Mouse (Mus musculus) thymus, adult 2 months (tissue): ENCODE measurements at regions not wholly inside any gene's neighbourhood (a gene's known extent, or its start where the extent isn't known, plus 50 kb on each side); places are given as distances from the start of the nearest gene placed in this dataset.

Source experiments
- DNase-seq: peaks from one replicate; pipeline ENCODE4 v3.0.0; 2021
- H3K27ac ChIP-seq: fragments of 200-500 bp; 2 replicates; pipeline ENCODE4 v1.5.1; 2012; ENCODE audit warnings: low read length, control low read depth; ENCODE audit not compliant: control insufficient read depth, insufficient read depth
- H3K27me3 ChIP-seq: fragments of 200-500 bp; 2 replicates; pipeline ENCODE4 v1.6.1; 2012; ENCODE audit warnings: mild to moderate bottlenecking, low read length, moderate library complexity, mixed read lengths; ENCODE audit not compliant: control insufficient read depth, insufficient read depth
- H3K36me3 ChIP-seq: fragments of 200-500 bp; 2 replicates; pipeline ENCODE4 v1.6.1; 2012; ENCODE audit warnings: mild to moderate bottlenecking, low read length, moderate library complexity; ENCODE audit not compliant: control insufficient read depth, insufficient read depth
- H3K4me1 ChIP-seq: fragments of 200-500 bp; replicated peaks from 2 replicates; pipeline ENCODE4 v1.6.1; 2012; ENCODE audit warnings: low read length; ENCODE audit not compliant: control insufficient read depth, insufficient read depth
- H3K4me3 ChIP-seq: fragments of 200-500 bp; 2 replicates; pipeline ENCODE4 v1.5.1; 2012; ENCODE audit warnings: mild to moderate bottlenecking, low read length, control low read depth, moderate library complexity; ENCODE audit not compliant: control insufficient read depth, insufficient read depth
- CTCF ChIP-seq: fragments of 200-500 bp; IDR thresholded peaks from 2 replicates; pipeline ENCODE4 v1.5.1; 2012; ENCODE audit warnings: mild to moderate bottlenecking, control low read depth, low read length, moderate library complexity, borderline replicate concordance; ENCODE audit not compliant: control insufficient read depth, poor library complexity, insufficient read depth; ENCODE audit errors: extremely low read depth
- POLR2A ChIP-seq: fragments of 200-500 bp; IDR thresholded peaks from 2 replicates; pipeline ENCODE4 v1.6.1; 2012; ENCODE audit warnings: mild to moderate bottlenecking, low read length, control low read depth, moderate library complexity; ENCODE audit not compliant: control insufficient read depth, poor library complexity, insufficient read depth; ENCODE audit errors: extremely low read depth
- WGBS: fragments of 180-500 bp; shearing (Covaris S2); methylation state at CpG from one replicate; pipeline ENCODE4 v1.1.7; 2018; 5-methylcytosine and 5-hydroxymethylcytosine counted together

DNA sequence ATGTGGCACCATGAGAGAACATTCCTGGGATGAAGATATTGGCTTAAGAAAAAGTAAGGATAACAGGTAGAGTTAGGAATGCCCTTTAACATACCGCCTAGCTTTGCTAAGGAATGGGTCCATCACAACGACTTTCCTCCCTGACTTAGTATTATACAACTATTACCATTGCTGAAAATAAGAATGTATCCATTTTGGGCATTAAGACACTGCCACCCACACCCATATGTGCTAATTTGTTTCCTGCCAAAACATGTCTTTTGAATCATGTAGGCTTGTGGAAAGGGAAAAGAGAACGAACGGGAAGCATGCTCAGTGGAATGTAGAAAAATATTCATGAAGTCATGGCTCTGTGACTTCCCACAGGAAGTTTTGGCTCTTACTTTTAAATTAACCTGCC, 641.7 kb downstream of the Epha4 start:
- Histone ChIP-seq H3K4me3 (no peak overlapping the region), H3K27ac (no peak overlapping the region), H3K27me3 (no peaks in the 10 kb centered on the region), H3K36me3 (no peaks in the 10 kb centered on the region), H3K4me1 (no peaks in the 10 kb centered on the region)
- DNase-seq: no peak
- 93% methylated on average over 4 of the region's 4 CpGs for WGBS
- TF ChIP-seq CTCF (no peak), POLR2A (no peak)

DNA sequence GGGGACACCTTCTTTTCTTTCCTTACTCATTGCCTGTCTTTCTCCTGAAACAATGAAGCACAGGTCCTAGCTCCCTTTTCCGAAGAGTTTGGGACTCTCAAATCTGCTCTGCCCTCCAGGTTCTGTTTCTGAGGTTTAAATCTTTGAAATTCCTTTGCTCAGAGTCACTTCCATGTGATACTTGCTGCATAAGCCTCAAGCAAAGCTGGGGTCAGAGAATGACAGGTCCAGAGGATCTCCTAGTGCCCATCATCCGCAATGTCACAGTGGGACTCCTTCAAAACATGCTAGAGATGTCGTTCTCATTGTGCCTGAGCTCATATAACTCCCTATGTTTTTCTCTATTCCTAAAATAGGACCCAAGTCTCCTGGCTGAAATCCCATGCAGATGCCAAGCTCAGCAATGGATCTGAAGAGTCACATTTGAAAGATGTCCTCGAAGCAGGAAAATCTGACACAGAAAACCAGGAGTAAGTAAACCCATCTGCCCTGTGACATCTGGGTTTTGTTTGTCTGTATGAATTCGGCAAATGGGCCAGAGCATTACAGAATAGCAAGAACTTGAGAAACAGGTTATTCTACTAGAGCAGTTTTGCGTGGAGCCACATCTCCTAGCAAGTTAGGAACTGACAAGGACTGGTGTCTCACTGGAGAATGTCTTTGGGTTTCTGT, 634.6 kb downstream of the Epha4 start:
- TF ChIP-seq POLR2A: no peak
- no peak for TF ChIP-seq CTCF
- no peak for DNase-seq
- H3K27me3 ChIP-seq: no peaks in the 10 kb centered on the region
- no peak overlapping the region for H3K27ac ChIP-seq
- H3K4me1 ChIP-seq: no peaks in the 10 kb centered on the region
- H3K4me3 ChIP-seq: no peak overlapping the region
- no peaks in the 10 kb centered on the region for H3K36me3 ChIP-seq
- 86% methylated on average over 6 of the region's 6 CpGs for WGBS

DNA sequence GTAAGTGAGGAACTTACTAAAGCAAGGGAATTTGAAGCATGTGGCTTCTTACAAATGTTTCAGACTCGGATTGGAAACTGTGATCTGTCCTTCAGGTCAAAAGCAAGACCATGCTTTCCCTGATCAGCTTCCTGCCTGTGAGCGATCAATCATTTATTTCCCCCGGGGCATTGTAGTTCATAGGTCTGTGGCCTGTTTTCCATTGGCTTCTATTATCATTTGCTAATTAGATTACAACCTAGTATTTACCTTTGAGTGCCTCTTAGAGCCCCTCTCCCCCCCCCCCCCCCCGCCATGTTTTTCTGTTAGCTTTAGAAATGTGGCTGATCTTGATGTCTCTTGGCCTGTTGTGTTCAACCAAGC, 634.1 kb downstream of the Epha4 start:
- WGBS: 72% methylated on average over 4 of the region's 4 CpGs
- H3K4me3 ChIP-seq: no peak overlapping the region
- H3K36me3 ChIP-seq: no peaks in the 10 kb centered on the region
- H3K27ac ChIP-seq: no peak overlapping the region
- H3K27me3 ChIP-seq: no peaks in the 10 kb centered on the region
- no peaks in the 10 kb centered on the region for H3K4me1 ChIP-seq
- TF ChIP-seq POLR2A (no peak), CTCF (no peak)
- DNase-seq: no peak

DNA sequence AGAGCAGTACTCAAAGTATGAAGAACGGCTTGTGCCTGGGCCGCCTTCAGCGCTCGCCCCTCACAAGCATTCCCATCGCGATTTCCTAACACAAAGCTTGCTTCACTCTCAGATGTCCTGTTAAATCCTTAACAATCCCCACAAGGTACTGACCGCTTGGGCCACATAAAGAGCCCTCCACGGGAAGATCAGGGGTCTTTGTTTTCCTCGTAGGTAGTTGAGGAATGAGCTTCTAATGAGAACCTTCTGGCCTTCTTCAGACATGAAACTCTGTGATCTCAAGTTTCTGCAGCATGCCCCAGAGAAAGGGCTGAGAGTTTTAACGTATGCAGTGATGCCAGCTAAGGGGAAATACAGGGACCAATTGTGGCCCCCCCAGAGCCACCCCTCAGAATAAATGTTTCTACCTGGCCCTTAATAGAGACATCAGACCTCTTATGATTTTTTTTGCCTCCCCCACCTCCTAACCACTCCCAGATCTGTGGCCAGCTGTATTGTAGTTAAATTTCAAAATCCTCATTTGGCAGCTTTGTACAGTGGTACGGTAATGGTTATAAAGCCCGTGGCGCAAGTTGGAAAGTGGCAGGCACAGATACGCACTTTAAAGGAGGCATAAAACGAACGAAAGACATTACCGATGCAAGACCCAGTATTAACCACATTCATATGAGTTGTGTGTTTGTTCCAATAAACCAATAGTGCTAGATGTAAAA, 618.6 kb downstream of the Epha4 start:
- Histone ChIP-seq H3K27me3 (no peaks in the 10 kb centered on the region), H3K27ac (no peak overlapping the region), H3K4me1 (no peaks in the 10 kb centered on the region), H3K36me3 (no peaks in the 10 kb centered on the region), H3K4me3 (no peak overlapping the region)
- no peak for TF ChIP-seq POLR2A
- no peak for TF ChIP-seq CTCF
- DNase-seq: no peak
- WGBS: 92% methylated on average over 17 of the region's 17 CpGs

DNA sequence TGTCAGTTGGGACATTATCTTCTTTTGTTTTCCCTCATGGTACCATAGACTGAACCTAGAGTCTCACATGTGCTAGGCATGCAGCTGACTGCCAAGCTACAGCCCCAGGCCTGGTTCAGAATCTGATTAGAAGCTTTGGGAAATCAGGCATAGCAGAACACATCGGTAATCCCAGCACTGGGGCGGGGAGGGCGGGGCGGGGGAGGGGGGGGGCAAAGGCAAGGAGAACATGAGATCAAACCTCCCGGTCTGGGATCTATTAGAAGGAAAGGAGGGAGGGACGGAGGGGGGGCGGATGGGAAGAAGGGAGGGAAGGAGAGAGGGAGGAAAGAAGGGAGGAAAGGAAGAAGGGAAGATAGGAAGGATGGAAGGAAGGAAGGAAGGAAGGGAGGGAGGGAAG, 617.5 kb downstream of the Epha4 start:
- DNase-seq: no peak
- TF ChIP-seq POLR2A: no peak
- TF ChIP-seq CTCF: no peak
- Histone ChIP-seq H3K27me3 (no peaks in the 10 kb centered on the region), H3K27ac (no peak overlapping the region), H3K4me3 (no peak overlapping the region), H3K36me3 (no peaks in the 10 kb centered on the region), H3K4me1 (no peaks in the 10 kb centered on the region)
- WGBS: 89% methylated on average over 5 of the region's 7 CpGs

DNA sequence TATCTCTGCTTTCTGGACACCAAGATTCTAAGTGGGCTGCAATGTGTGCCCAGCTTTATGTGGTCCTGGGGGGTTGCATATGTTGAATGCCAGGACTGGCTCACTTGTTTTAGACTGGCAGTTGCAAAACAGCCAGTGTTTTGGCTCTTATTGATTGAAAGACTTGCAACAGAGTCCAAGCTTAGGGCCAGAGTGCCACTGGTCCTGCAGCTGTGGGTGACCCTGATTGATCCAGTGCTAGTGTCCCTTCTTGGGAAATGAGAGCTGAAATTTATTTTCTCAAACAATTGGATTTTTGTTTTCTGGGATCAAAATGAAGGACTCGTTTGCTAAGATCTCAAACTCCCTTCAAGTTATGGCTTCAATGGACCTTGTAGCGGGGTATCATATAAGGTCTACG, 603.4 kb downstream of the Epha4 start:
- 98% methylated on average over 3 of the region's 3 CpGs for WGBS
- H3K27ac ChIP-seq: no peak overlapping the region

More for the DNA sequence above, 603.4 kb downstream of the Epha4 start:
- no peak overlapping the region for H3K4me3 ChIP-seq
- no peaks in the 10 kb centered on the region for H3K4me1 ChIP-seq
- TF ChIP-seq CTCF: no peak
- TF ChIP-seq POLR2A: no peak
- H3K27me3 ChIP-seq: no peaks in the 10 kb centered on the region
- DNase-seq: no peak
- no peaks in the 10 kb centered on the region for H3K36me3 ChIP-seq
